Mouse (Mus musculus) liver, embryonic 14.5 days (tissue): ENCODE results near the gene Spcs1.

Source experiments
- CTCF ChIP-seq: IDR thresholded peaks from 2 replicates; pipeline ENCODE4 v1.5.1; 2016; ENCODE audit warnings: antibody characterized with exemption, low read depth, control low read depth
- EP300 ChIP-seq: IDR thresholded peaks from 2 replicates; pipeline ENCODE4 v1.6.1; 2016; ENCODE audit warnings: antibody characterized with exemption, low read depth

GRCm38 (mm10) chr14:31045296-31045695 lies 43.8 kb upstream of the Spcs1 start:
- TF ChIP-seq EP300 = no peak
- TF ChIP-seq CTCF = no peak
